Mouse (Mus musculus): ENCODE measurements around the gene Gimap3. TPM values are rescaled to one million over a fixed set of nuclear protein-coding genes. Genes with fewer than 3 reads are reported as not detected.

Gimap3 gene
- polyA plus RNA-seq, 1 experiment, result not detected

GRCm38 (mm10) chr6:48733660-48734059 is 37.0 kb downstream of the Gimap3 start:
- no peak for TF ChIP-seq CTCF (IDR thresholded peaks at IDR 0.05; ENCODE audit: low read depth, low read length)
- TF ChIP-seq EP300 (IDR thresholded peaks at IDR 0.05; ENCODE audit: insufficient read depth, low read depth, low read length), result no peak
- TF ChIP-seq POLR2A (IDR thresholded peaks at IDR 0.05; ENCODE audit: insufficient read depth, low read length), result no peak
- Histone ChIP-seq H3K9me3 (replicated peaks; ENCODE audit: control insufficient read depth, insufficient read depth, low read length, poor library complexity, severe bottlenecking) (no peaks in the 10 kb centered on the region), H3K4me3 (ENCODE audit: low read depth, low read length) (no peak overlapping the region), H3K4me1 (ENCODE audit: control insufficient read depth, insufficient read depth, low read length) (no peaks in the 10 kb centered on the region), H3K27me3 (ENCODE audit: control insufficient read depth, insufficient read depth, low read length, poor library complexity, severe bottlenecking) (no peaks in the 10 kb centered on the region; the same call in 1 of the 2 replicates), H3K27ac (ENCODE audit: insufficient read depth, low read length) (no peak overlapping the region), H3K9ac (ENCODE audit: low read depth, poor library complexity, severe bottlenecking) (no peak overlapping the region), H3K36me3 (ENCODE audit: control insufficient read depth, insufficient read depth, low read length, poor library complexity, severe bottlenecking) (no peaks in the 10 kb centered on the region)

GRCm38 (mm10) chr6:48732864-48733304 is 37.8 kb downstream of the Gimap3 start:
- no peaks in the 10 kb centered on the region for H3K36me3 ChIP-seq (ENCODE audit: control insufficient read depth, insufficient read depth, low read length, poor library complexity, severe bottlenecking)
- H3K27me3 ChIP-seq (ENCODE audit: control insufficient read depth, insufficient read depth, low read length, poor library complexity, severe bottlenecking), result no peaks in the 10 kb centered on the region; the same call in 1 of the 2 replicates
- H3K9me3 ChIP-seq (replicated peaks; ENCODE audit: control insufficient read depth, insufficient read depth, low read length, poor library complexity, severe bottlenecking), result no peaks in the 10 kb centered on the region
- TF ChIP-seq POLR2A (IDR thresholded peaks at IDR 0.05; ENCODE audit: insufficient read depth, low read length) (no peak), CTCF (IDR thresholded peaks at IDR 0.05; ENCODE audit: low read depth, low read length) (no peak), EP300 (IDR thresholded peaks at IDR 0.05; ENCODE audit: insufficient read depth, low read depth, low read length) (no peak)
- no peak overlapping the region for H3K9ac ChIP-seq (ENCODE audit: low read depth, poor library complexity, severe bottlenecking)
- no peak overlapping the region for H3K27ac ChIP-seq (ENCODE audit: insufficient read depth, low read length)
- H3K4me3 ChIP-seq (ENCODE audit: low read depth, low read length), result no peak overlapping the region
- H3K4me1 ChIP-seq (ENCODE audit: control insufficient read depth, insufficient read depth, low read length), result no peaks in the 10 kb centered on the region

GRCm38 (mm10) chr6:48727761-48728160 is 42.9 kb downstream of the Gimap3 start:
- Histone ChIP-seq H3K27ac (ENCODE audit: insufficient read depth, low read length) (no peak overlapping the region), H3K4me3 (ENCODE audit: low read depth, low read length) (no peak overlapping the region), H3K36me3 (ENCODE audit: control insufficient read depth, insufficient read depth, low read length, poor library complexity, severe bottlenecking) (no peaks in the 10 kb centered on the region), H3K4me1 (ENCODE audit: control insufficient read depth, insufficient read depth, low read length) (no peaks in the 10 kb centered on the region), H3K27me3 (ENCODE audit: control insufficient read depth, insufficient read depth, low read length, poor library complexity, severe bottlenecking) (no peaks in the 10 kb centered on the region; the same call in 1 of the 2 replicates), H3K9me3 (replicated peaks; ENCODE audit: control insufficient read depth, insufficient read depth, low read length, poor library complexity, severe bottlenecking) (no peaks in the 10 kb centered on the region), H3K9ac (ENCODE audit: low read depth, poor library complexity, severe bottlenecking) (no peak overlapping the region)
- TF ChIP-seq EP300 (IDR thresholded peaks at IDR 0.05; ENCODE audit: insufficient read depth, low read depth, low read length) (no peak), CTCF (IDR thresholded peaks at IDR 0.05; ENCODE audit: low read depth, low read length) (no peak), POLR2A (IDR thresholded peaks at IDR 0.05; ENCODE audit: insufficient read depth, low read length) (no peak)

GRCm38 (mm10) chr6:48725476-48725875 is 45.2 kb downstream of the Gimap3 start:
- no peaks in the 10 kb centered on the region; the same call in 1 of the 2 replicates for H3K27me3 ChIP-seq (ENCODE audit: control insufficient read depth, insufficient read depth, low read length, poor library complexity, severe bottlenecking)
- TF ChIP-seq EP300 (IDR thresholded peaks at IDR 0.05; ENCODE audit: insufficient read depth, low read depth, low read length) (no peak), POLR2A (IDR thresholded peaks at IDR 0.05; ENCODE audit: insufficient read depth, low read length) (no peak), CTCF (IDR thresholded peaks at IDR 0.05; ENCODE audit: low read depth, low read length) (no peak)
- no peaks in the 10 kb centered on the region for H3K36me3 ChIP-seq (ENCODE audit: control insufficient read depth, insufficient read depth, low read length, poor library complexity, severe bottlenecking)
- no peak overlapping the region for H3K4me3 ChIP-seq (ENCODE audit: low read depth, low read length)
- no peaks in the 10 kb centered on the region for H3K4me1 ChIP-seq (ENCODE audit: control insufficient read depth, insufficient read depth, low read length)
- no peaks in the 10 kb centered on the region for H3K9me3 ChIP-seq (replicated peaks; ENCODE audit: control insufficient read depth, insufficient read depth, low read length, poor library complexity, severe bottlenecking)
- H3K27ac ChIP-seq (ENCODE audit: insufficient read depth, low read length), result no peak overlapping the region
- no peak overlapping the region for H3K9ac ChIP-seq (ENCODE audit: low read depth, poor library complexity, severe bottlenecking)

- H3K4me1 ChIP-seq (ENCODE audit: control insufficient read depth, insufficient read depth, low read length), result no peaks in the 10 kb centered on the region
- TF ChIP-seq POLR2A (IDR thresholded peaks at IDR 0.05; ENCODE audit: insufficient read depth, low read length), result no peak
- no peak for TF ChIP-seq EP300 (IDR thresholded peaks at IDR 0.05; ENCODE audit: insufficient read depth, low read depth, low read length)
- no peak for TF ChIP-seq CTCF (IDR thresholded peaks at IDR 0.05; ENCODE audit: low read depth, low read length)
- no peaks in the 10 kb centered on the region for H3K36me3 ChIP-seq (ENCODE audit: control insufficient read depth, insufficient read depth, low read length, poor library complexity, severe bottlenecking)
- H3K4me3 ChIP-seq (ENCODE audit: low read depth, low read length), result no peak overlapping the region
- no peak overlapping the region for H3K9ac ChIP-seq (ENCODE audit: low read depth, poor library complexity, severe bottlenecking)
- H3K27me3 ChIP-seq (ENCODE audit: control insufficient read depth, insufficient read depth, low read length, poor library complexity, severe bottlenecking), result no peaks in the 10 kb centered on the region; the same call in 1 of the 2 replicates
- no peaks in the 10 kb centered on the region for H3K9me3 ChIP-seq (replicated peaks; ENCODE audit: control insufficient read depth, insufficient read depth, low read length, poor library complexity, severe bottlenecking)
- H3K27ac ChIP-seq (ENCODE audit: insufficient read depth, low read length), result no peak overlapping the region
Observed at GRCm38 (mm10) chr6:48723468-48723867, 47.2 kb downstream of the Gimap3 start.

- no peak overlapping the region for H3K9ac ChIP-seq (ENCODE audit: low read depth, poor library complexity, severe bottlenecking)
- no peaks in the 10 kb centered on the region for H3K36me3 ChIP-seq (ENCODE audit: control insufficient read depth, insufficient read depth, low read length, poor library complexity, severe bottlenecking)
- H3K27ac ChIP-seq (ENCODE audit: insufficient read depth, low read length), result no peak overlapping the region
- H3K4me3 ChIP-seq (ENCODE audit: low read depth, low read length), result no peak overlapping the region
- H3K27me3 ChIP-seq (ENCODE audit: control insufficient read depth, insufficient read depth, low read length, poor library complexity, severe bottlenecking), result no peaks in the 10 kb centered on the region
- TF ChIP-seq POLR2A (IDR thresholded peaks at IDR 0.05; ENCODE audit: insufficient read depth, low read length), result no peak
- TF ChIP-seq EP300 (IDR thresholded peaks at IDR 0.05; ENCODE audit: insufficient read depth, low read depth, low read length), result no peak
- no peak for TF ChIP-seq CTCF (IDR thresholded peaks at IDR 0.05; ENCODE audit: low read depth, low read length)
- no peaks in the 10 kb centered on the region for H3K9me3 ChIP-seq (replicated peaks; ENCODE audit: control insufficient read depth, insufficient read depth, low read length, poor library complexity, severe bottlenecking)
- no peaks in the 10 kb centered on the region for H3K4me1 ChIP-seq (ENCODE audit: control insufficient read depth, insufficient read depth, low read length)
Observed at GRCm38 (mm10) chr6:48720326-48720725, 50.3 kb downstream of the Gimap3 start.
